Mouse (Mus musculus) forebrain, embryonic 13.5 days (tissue): ENCODE measurements around the gene Scly. TPM values are rescaled to one million over a fixed set of nuclear protein-coding genes. Genes with fewer than 3 reads are reported as not detected.

ENCODE experiments used
- ATAC-seq: fragments of 200-750 bp; cut with Nextera tagmentation; 2 replicates; pipeline ENCODE4 v1.8.0; 2017
- H3K27ac ChIP-seq: fragments of 300-500 bp; sonication (generic); 2 replicates; pipeline ENCODE4 v1.5.1; 2015; ENCODE audit warnings: inconsistent platforms, mild to moderate bottlenecking, moderate library complexity
- H3K27me3 ChIP-seq: fragments of 300-500 bp; sonication (generic); 2 replicates; pipeline ENCODE4 v1.6.1; 2015; ENCODE audit warnings: mild to moderate bottlenecking, inconsistent platforms
- H3K36me3 ChIP-seq: fragments of 300-500 bp; sonication (generic); 2 replicates; pipeline ENCODE4 v1.6.1; 2015; ENCODE audit warnings: mild to moderate bottlenecking, inconsistent platforms; ENCODE audit not compliant: poor library complexity, severe bottlenecking
- H3K4me1 ChIP-seq: fragments of 300-500 bp; sonication (generic); 2 replicates; pipeline ENCODE4 v1.6.1; 2015; ENCODE audit warnings: inconsistent platforms
- H3K4me2 ChIP-seq: fragments of 300-500 bp; sonication (generic); 2 replicates; pipeline ENCODE4 v1.6.1; 2015; ENCODE audit warnings: inconsistent platforms, mild to moderate bottlenecking, moderate library complexity
- H3K4me3 ChIP-seq: fragments of 300-500 bp; sonication (generic); 2 replicates; pipeline ENCODE4 v1.5.1; 2015; ENCODE audit warnings: mild to moderate bottlenecking, inconsistent platforms
- H3K9ac ChIP-seq: fragments of 300-500 bp; sonication (generic); 2 replicates; pipeline ENCODE4 v1.6.1; 2015; ENCODE audit warnings: mild to moderate bottlenecking, inconsistent platforms
- H3K9me3 ChIP-seq: fragments of 300-500 bp; sonication (generic); replicated peaks from 2 replicates; pipeline ENCODE4 v1.6.1; 2016; ENCODE audit warnings: inconsistent platforms
- WGBS: fragments of 180-500 bp; shearing (Covaris S2); methylation state at CpG from one replicate; pipeline ENCODE4 v1.1.7; 2015; 5-methylcytosine and 5-hydroxymethylcytosine counted together
- polyA plus RNA-seq: library from polyadenylated mRNA; unstranded; fragments of >200 nt; fragmentation: Nextera tagmentation; extraction: Ambion mirVana; gene quantifications from 2 replicates; pipeline ENCODE4 v1.2.1, GENCODE M21; 2015

Gene Scly
- 10.0 and 10.9 TPM in 2 replicates for polyA plus RNA-seq

GRCm38 (mm10) chr1:91297799-91298744 lies at the start of gene Scly:
Gene Scly (plus strand): TSS chr1:91298338.
- 2% methylated on average over 65 of the region's 65 CpGs for WGBS
- peak within 1 kb of the TSS; percentile 78 for H3K4me2 ChIP-seq
- H3K9me3 ChIP-seq, result no peaks in the 10 kb centered on the region
- H3K27me3 ChIP-seq, result no peaks in the 10 kb centered on the region
- H3K36me3 ChIP-seq, result 0 out of 2 replicates have a peak, but pooled peaks cover 5% of the 10 kb centered on the region
- peaks cover 7% of the 10 kb centered on the region for H3K4me1 ChIP-seq
- peak within 1 kb of the TSS; percentile 85 for H3K4me3 ChIP-seq
- peak within 1 kb of the TSS; percentile 84 for H3K9ac ChIP-seq
- no peak within 1 kb of the TSS for H3K27ac ChIP-seq
- peak; percentile 99 for ATAC-seq

DNA sequence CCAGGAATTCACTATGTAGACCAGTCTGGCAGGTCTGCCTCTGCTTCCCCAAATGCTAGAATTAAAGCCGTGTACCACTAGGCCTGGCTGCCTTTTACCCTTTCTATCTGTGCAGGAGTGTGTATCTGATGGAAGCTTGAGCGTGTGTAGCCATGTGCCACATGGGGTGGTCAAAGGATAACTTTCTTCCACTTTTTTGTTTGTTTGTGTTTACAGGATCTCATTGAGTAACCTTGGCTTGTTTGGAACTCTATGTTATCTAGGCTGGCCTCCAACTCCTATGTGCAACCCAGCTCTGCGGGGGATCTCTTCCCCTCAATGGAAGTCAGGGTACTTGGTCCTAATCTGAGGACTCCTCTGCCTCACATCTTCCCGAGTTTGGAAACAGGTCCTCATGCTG lies 49.2 kb upstream of the Scly start:
- ATAC-seq, result no peak
- Histone ChIP-seq H3K9ac (no peak overlapping the region), H3K27ac (no peak overlapping the region), H3K4me3 (0 out of 2 replicates have a peak overlapping the region, but pooled peaks have one; percentile 93), H3K9me3 (no peaks in the 10 kb centered on the region), H3K4me1 (peaks cover 23% of the 10 kb centered on the region), H3K4me2 (peak overlapping the region; percentile 79), H3K36me3 (no peaks in the 10 kb centered on the region), H3K27me3 (no peaks in the 10 kb centered on the region)
- 42% methylated on average over 4 of the region's 4 CpGs for WGBS

- Histone ChIP-seq H3K36me3 (peaks cover 6% of the 10 kb centered on the region; the same call in 1 of the 2 replicates), H3K9ac (peak within 1 kb of the TSS; percentile 96), H3K27me3 (no peaks in the 10 kb centered on the region), H3K9me3 (no peaks in the 10 kb centered on the region), H3K27ac (peak within 1 kb of the TSS; percentile 80), H3K4me3 (peak within 1 kb of the TSS; percentile 93), H3K4me2 (peak within 1 kb of the TSS; percentile 79), H3K4me1 (peaks cover 23% of the 10 kb centered on the region)
- WGBS, result 1% methylated on average over 43 of the region's 43 CpGs
- peak; percentile 99 for ATAC-seq
Observed at GRCm38 (mm10) chr1:91249564-91250414, 48.3 kb upstream of the Scly start, which contains the start of gene Ube2f. Gene Ube2f (plus strand): TSS chr1:91250304.

DNA sequence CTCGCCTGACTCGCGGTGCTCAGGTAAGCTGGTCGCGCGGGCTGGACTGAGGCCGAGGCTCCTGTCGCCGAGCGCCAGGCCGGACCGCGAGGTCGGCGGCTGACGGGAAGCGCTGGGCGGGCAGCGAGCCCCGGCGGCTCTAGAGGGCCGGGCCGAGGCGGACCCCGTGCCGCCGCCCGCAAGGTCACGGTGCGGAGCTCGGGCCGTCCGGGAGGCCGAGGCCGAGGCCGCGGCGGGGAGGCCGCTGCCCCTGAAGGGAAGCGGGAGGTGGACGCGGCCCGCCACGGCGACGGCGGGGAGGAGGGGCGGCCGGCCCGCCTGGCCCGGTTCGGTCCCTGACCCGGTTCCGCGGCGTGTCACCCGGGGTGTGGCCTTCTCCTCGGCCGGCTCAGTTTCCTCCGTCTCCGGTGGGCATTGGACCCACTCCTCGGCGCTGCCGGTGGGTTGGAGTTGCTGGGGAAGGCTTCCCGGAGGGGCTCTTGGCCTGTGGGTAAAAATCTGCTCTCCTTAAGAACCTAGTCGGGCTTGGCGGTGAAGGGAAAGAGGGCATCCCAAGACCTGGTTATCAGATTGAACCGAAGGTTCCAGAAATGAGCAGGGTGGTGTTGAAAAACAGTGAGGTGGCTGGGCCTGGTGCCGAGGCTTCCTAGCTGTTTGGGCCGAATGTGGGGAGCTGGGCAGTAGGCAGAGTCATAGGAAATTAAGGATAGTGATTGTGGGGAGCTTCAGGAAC lies 47.6 kb upstream of the Scly start:
- peaks cover 6% of the 10 kb centered on the region; the same call in 1 of the 2 replicates for H3K36me3 ChIP-seq
- ATAC-seq, result peak; percentile 54
- peak overlapping the region; percentile 96 for H3K9ac ChIP-seq
- no peaks in the 10 kb centered on the region for H3K9me3 ChIP-seq
- WGBS, result under 1% methylated on average over 57 of the region's 70 CpGs
- no peaks in the 10 kb centered on the region for H3K27me3 ChIP-seq
- H3K4me3 ChIP-seq, result peak overlapping the region; percentile 93
- H3K27ac ChIP-seq, result peak overlapping the region; percentile 80
- peak overlapping the region; percentile 79 for H3K4me2 ChIP-seq
- H3K4me1 ChIP-seq, result peaks cover 23% of the 10 kb centered on the region

- Histone ChIP-seq H3K4me3 (peak overlapping the region; percentile 93), H3K9me3 (no peaks in the 10 kb centered on the region), H3K27ac (no peak overlapping the region), H3K4me2 (peak overlapping the region; percentile 79), H3K9ac (peak overlapping the region; percentile 96), H3K27me3 (no peaks in the 10 kb centered on the region), H3K4me1 (peaks cover 23% of the 10 kb centered on the region), H3K36me3 (peaks cover 8% of the 10 kb centered on the region; the same call in 1 of the 2 replicates)
- whole genome bisulfite sequencing, result 52% methylated on average over 5 of the region's 5 CpGs
- ATAC-seq, result no peak
Observed at GRCm38 (mm10) chr1:91251148-91251650, 46.9 kb upstream of the Scly start.

DNA sequence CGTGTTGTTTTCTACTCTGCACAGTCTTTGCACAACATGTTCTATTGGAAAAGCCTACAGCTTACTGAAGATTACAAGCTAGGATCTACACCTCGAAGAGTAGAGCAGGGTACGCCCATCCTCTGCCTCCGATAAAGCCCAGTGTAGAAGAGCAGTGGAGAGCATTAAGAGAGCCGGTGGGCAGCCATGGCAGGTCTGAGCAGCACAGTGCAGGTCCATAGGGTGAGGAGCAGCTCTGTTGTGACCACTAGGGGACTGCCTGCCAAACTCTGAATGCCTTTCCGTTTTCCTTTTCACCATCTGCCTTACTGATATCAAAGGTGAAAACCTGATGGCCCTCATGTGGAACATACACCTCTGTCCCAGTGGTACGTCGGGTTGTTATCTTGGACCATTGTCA lies 46.2 kb upstream of the Scly start:
- ATAC-seq, result no peak
- 62% methylated on average over 8 of the region's 8 CpGs for WGBS
- H3K9ac ChIP-seq, result no peak overlapping the region

DNA sequence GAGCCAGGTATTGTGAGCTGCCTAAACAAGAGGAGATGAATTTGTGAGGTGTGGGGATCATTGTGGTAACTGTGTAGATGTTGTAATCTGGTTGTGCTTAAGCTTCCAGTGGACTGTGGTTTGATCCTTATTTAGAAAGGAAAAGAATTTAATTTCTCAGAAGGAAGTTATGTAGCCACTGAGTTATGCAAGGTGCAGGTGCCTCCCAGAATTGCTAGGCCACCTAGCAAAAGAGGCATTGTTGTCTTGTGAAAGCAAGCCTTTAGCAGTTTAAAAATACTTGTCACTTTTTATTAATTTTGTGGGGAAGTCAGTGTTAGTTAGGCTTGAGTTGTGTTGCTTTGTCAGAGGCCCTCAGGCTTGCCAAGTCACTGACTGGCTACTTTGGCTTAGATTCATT lies 40.2 kb upstream of the Scly start:
- no peak for ATAC-seq
- Histone ChIP-seq H3K4me2 (no peak overlapping the region), H3K9ac (no peak overlapping the region), H3K27me3 (no peaks in the 10 kb centered on the region), H3K4me1 (no peaks in the 10 kb centered on the region), H3K36me3 (peaks cover 9% of the 10 kb centered on the region; the same call in 1 of the 2 replicates), H3K27ac (no peak overlapping the region), H3K4me3 (no peak overlapping the region), H3K9me3 (no peaks in the 10 kb centered on the region)

More for the DNA sequence above, 46.2 kb upstream of the Scly start:
- no peak overlapping the region for H3K27ac ChIP-seq
- peak overlapping the region; percentile 79; the same call in 1 of the 2 replicates for H3K4me2 ChIP-seq
- no peaks in the 10 kb centered on the region for H3K27me3 ChIP-seq
- no peaks in the 10 kb centered on the region for H3K9me3 ChIP-seq
- H3K4me1 ChIP-seq, result peaks cover 23% of the 10 kb centered on the region
- peaks cover 9% of the 10 kb centered on the region; the same call in 1 of the 2 replicates for H3K36me3 ChIP-seq
- H3K4me3 ChIP-seq, result no peak overlapping the region

- H3K36me3 ChIP-seq, result 0 out of 2 replicates have a peak, but pooled peaks cover 3% of the 10 kb centered on the region
- H3K4me3 ChIP-seq, result no peak overlapping the region
- H3K9me3 ChIP-seq, result no peaks in the 10 kb centered on the region
- no peak for ATAC-seq
- no peaks in the 10 kb centered on the region for H3K27me3 ChIP-seq
- H3K27ac ChIP-seq, result no peak overlapping the region
- no peak overlapping the region for H3K9ac ChIP-seq
- no peak overlapping the region for H3K4me2 ChIP-seq
- WGBS, result 90% methylated on average over 5 of the region's 5 CpGs
- 0 out of 2 replicates have a peak, but pooled peaks cover 4% of the 10 kb centered on the region for H3K4me1 ChIP-seq
Observed at GRCm38 (mm10) chr1:91259794-91260193, 38.3 kb upstream of the Scly start.

DNA sequence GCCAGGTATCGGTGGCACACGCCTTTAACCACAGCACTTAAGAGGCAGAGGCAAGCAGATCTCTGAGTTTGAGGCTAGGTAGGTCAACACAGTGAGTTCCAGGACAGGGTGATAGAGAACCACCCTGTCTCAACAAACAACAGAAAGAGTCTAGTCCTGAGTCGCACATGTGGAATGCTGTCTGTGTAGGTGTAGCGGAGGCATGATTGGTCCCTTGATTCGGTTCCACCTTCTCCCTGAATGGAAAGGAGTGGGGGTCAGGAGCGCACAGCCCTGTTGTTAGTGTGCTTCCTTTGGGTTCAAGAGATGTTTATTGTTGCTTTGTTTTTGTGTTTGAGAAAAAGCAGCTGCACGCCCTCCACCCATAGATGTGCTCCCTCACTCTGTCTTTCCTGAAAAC lies 35.6 kb upstream of the Scly start:
- Histone ChIP-seq H3K9ac (no peak overlapping the region), H3K27me3 (no peaks in the 10 kb centered on the region), H3K36me3 (peaks cover 14% of the 10 kb centered on the region), H3K27ac (no peak overlapping the region), H3K9me3 (no peaks in the 10 kb centered on the region), H3K4me1 (0 out of 2 replicates have a peak, but pooled peaks cover 4% of the 10 kb centered on the region), H3K4me3 (no peak overlapping the region), H3K4me2 (no peak overlapping the region)
- WGBS, result 92% methylated on average over 7 of the region's 7 CpGs
- ATAC-seq, result no peak

DNA sequence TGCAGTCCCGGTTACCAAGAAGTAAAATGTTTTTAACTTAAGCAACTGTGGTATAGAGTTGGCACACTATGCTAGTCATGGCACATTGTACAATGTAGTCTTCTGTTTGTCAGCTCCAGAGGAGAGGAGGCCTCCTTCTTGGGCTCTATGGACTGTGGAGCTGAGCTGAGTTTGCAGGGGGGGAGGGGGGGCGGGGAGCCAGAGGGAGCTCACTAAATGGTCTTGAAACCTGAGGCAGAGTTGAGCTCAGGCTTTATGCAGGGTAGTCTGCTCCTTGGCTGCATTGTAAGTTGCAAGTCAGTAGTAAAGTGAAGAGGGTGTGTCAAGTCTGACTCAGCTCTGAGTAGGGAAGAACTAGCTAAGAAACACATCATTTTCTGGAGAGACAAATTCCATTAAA lies 25.9 kb upstream of the Scly start:
- Histone ChIP-seq H3K9ac (no peak overlapping the region), H3K4me1 (no peaks in the 10 kb centered on the region), H3K36me3 (peaks cover 17% of the 10 kb centered on the region), H3K4me3 (no peak overlapping the region), H3K9me3 (no peaks in the 10 kb centered on the region), H3K27ac (no peak overlapping the region), H3K27me3 (no peaks in the 10 kb centered on the region), H3K4me2 (no peak overlapping the region)
- no peak for ATAC-seq
- WGBS, result 91% methylated on average over 2 of the region's 2 CpGs

DNA sequence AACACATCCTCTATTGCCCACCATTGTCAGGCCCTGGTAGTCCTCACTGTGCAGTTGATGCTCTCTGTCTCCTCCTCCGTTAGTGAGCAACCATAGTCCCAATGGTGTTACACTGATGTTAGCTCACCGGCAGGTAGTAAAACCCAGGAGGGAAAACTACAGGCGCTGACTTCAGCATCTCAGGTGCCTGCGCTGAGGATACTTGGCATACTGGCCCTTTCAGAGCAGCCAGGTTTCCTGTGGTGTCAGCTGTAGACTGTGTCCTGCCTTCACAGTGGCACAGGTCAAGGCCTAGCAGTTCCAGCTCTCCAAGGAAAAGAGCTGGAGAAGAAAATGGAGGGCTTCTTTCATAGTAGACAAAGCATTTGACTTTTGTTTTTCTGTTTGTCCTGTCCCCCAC lies 21.6 kb upstream of the Scly start:
- Histone ChIP-seq H3K27ac (no peak overlapping the region), H3K4me3 (no peak overlapping the region), H3K9ac (no peak overlapping the region), H3K4me2 (no peak overlapping the region), H3K27me3 (no peaks in the 10 kb centered on the region), H3K36me3 (peaks cover 42% of the 10 kb centered on the region), H3K4me1 (no peaks in the 10 kb centered on the region), H3K9me3 (no peaks in the 10 kb centered on the region)
- no peak for ATAC-seq
- WGBS, result 97% methylated on average over 4 of the region's 4 CpGs
